Mouse (Mus musculus) limb, embryonic 12.5 days (tissue): ENCODE data around the gene Upp2. TPM values are rescaled to one million over a fixed set of nuclear protein-coding genes. Genes with fewer than 3 reads are reported as not detected.

ENCODE experiments used
- ATAC-seq: fragments of 200-750 bp; cut with Nextera tagmentation; 2 replicates; pipeline ENCODE4 v1.8.0; 2017; ENCODE audit warnings: low read depth, moderate TSS enrichment; ENCODE audit not compliant: insufficient number of reproducible peaks, insufficient read depth, low FRiP score, low TSS enrichment
- H3K27ac ChIP-seq: fragments of 300-500 bp; sonication (generic); 2 replicates; pipeline ENCODE4 v1.5.1; 2016; ENCODE audit warnings: mild to moderate bottlenecking, moderate library complexity
- H3K27me3 ChIP-seq: fragments of 300-500 bp; sonication (generic); 2 replicates; pipeline ENCODE4 v1.6.1; 2016; ENCODE audit warnings: mild to moderate bottlenecking, moderate library complexity
- H3K36me3 ChIP-seq: fragments of 300-500 bp; sonication (generic); 2 replicates; pipeline ENCODE4 v1.6.1; 2016; ENCODE audit warnings: mild to moderate bottlenecking, moderate library complexity
- H3K4me1 ChIP-seq: fragments of 300-500 bp; sonication (generic); replicated peaks from 2 replicates; pipeline ENCODE4 v1.6.1; 2016
- H3K4me2 ChIP-seq: fragments of 300-500 bp; sonication (generic); 2 replicates; pipeline ENCODE4 v1.6.1; 2016; ENCODE audit warnings: mild to moderate bottlenecking, moderate library complexity
- H3K4me3 ChIP-seq: fragments of 300-500 bp; sonication (generic); replicated peaks from 2 replicates; pipeline ENCODE4 v1.5.1; 2016; ENCODE audit warnings: mild to moderate bottlenecking
- H3K9ac ChIP-seq: fragments of 300-500 bp; sonication (generic); replicated peaks from 2 replicates; pipeline ENCODE4 v1.6.1; 2016; ENCODE audit warnings: mild to moderate bottlenecking, moderate library complexity
- H3K9me3 ChIP-seq: fragments of 300-500 bp; sonication (generic); 2 replicates; pipeline ENCODE4 v1.6.1; 2016; ENCODE audit warnings: mild to moderate bottlenecking, moderate library complexity
- WGBS: fragments of 180-500 bp; shearing (Covaris S2); methylation state at CpG from one replicate; pipeline ENCODE4 v1.1.7; 2016; 5-methylcytosine and 5-hydroxymethylcytosine counted together
- polyA plus RNA-seq: library from polyadenylated mRNA; unstranded; fragments of >200 nt; fragmentation: Nextera tagmentation; extraction: Ambion mirVana; gene quantifications from 2 replicates; pipeline ENCODE4 v1.2.1, GENCODE M21; 2016

Gene Upp2
- polyA plus RNA-seq, 1 experiment from 2014 or later = 10.4 TPM

DNA sequence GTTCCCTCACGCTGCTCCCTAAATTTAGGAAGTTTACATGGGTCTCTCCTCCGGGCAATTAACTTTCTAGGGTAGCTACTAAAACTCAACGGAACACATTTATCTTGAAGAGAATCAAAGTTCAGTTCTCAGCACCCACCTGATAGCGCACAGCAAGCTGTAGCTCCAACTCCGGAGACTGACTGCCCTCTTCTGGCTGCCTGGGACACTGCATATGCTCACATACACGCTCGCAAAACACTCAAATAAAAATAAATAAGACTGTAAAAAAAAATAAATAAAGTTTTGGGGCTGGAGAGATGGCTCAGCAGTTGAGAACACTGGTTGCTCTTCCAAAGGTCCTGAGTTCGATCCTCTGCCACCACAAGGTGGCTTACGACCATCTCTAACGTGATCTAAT is 90.8 kb downstream of the Upp2 start:
- H3K9ac ChIP-seq = no peak overlapping the region
- no peak for ATAC-seq
- 96% methylated on average over 10 of the region's 10 CpGs for WGBS

DNA sequence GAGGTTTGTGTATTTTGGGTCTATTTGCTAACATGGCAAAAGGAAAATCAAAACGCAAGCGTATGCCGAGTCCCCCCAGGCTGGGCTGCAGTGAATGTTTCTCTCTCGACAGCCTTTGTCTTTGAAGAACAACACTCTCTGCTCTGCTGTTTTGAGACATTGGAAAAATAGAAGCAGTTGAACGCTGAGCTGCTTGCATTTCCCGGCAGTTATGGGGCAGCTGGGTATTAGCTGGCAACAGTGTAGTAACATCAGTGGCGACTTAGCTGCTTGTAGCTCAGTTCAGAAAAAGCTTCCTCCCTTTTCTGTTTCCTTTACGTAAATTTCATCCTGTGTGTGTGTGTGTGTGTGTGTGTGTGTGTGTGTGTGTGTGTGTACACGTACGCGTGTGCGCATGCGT is 93.5 kb downstream of the Upp2 start:
- no peak for ATAC-seq
- H3K9ac ChIP-seq = 0 out of 2 replicates have a peak overlapping the region, but pooled peaks have one; percentile 8
- H3K4me3 ChIP-seq = no peak overlapping the region
- H3K4me1 ChIP-seq = peaks cover 16% of the 10 kb centered on the region
- 0 out of 2 replicates have a peak overlapping the region, but pooled peaks have one; percentile 53 for H3K27ac ChIP-seq
- H3K4me2 ChIP-seq = peak overlapping the region; percentile 33
- no peaks in the 10 kb centered on the region for H3K27me3 ChIP-seq
- no peaks in the 10 kb centered on the region for H3K9me3 ChIP-seq
- no peaks in the 10 kb centered on the region for H3K36me3 ChIP-seq
- 64% methylated on average over 13 of the region's 13 CpGs for WGBS

More for the DNA sequence above, 90.8 kb downstream of the Upp2 start:
- H3K4me3 ChIP-seq = no peak overlapping the region
- H3K9me3 ChIP-seq = no peaks in the 10 kb centered on the region
- H3K4me1 ChIP-seq = peaks cover 20% of the 10 kb centered on the region
- no peaks in the 10 kb centered on the region for H3K27me3 ChIP-seq
- no peak overlapping the region for H3K27ac ChIP-seq
- H3K36me3 ChIP-seq = no peaks in the 10 kb centered on the region
- H3K4me2 ChIP-seq = no peak overlapping the region

DNA sequence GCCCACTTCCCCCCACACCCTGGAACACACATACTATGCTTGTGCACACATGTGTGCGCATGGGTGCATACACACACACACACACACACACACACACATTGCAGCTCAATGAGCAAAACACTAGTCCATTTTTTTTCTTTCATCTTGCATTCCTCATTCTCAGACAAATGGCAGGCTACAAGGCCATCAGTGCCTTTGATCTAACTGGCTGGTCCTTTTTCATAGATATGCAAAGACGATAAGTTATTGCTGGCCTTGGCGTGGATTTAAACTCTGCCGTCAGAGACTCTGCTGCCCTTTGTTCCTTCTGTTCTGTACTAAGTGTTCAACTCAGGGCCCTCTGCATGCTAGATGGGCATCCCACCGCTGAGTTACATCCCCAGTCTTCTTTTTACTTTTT is 94.0 kb downstream of the Upp2 start:
- Histone ChIP-seq H3K4me1 (peaks cover 16% of the 10 kb centered on the region), H3K27me3 (no peaks in the 10 kb centered on the region), H3K4me2 (0 out of 2 replicates have a peak overlapping the region, but pooled peaks have one; percentile 33), H3K9ac (no peak overlapping the region), H3K36me3 (no peaks in the 10 kb centered on the region), H3K4me3 (no peak overlapping the region), H3K27ac (0 out of 2 replicates have a peak overlapping the region, but pooled peaks have one; percentile 53), H3K9me3 (no peaks in the 10 kb centered on the region)
- WGBS = 85% methylated on average over 5 of the region's 5 CpGs
- ATAC-seq = no peak

DNA sequence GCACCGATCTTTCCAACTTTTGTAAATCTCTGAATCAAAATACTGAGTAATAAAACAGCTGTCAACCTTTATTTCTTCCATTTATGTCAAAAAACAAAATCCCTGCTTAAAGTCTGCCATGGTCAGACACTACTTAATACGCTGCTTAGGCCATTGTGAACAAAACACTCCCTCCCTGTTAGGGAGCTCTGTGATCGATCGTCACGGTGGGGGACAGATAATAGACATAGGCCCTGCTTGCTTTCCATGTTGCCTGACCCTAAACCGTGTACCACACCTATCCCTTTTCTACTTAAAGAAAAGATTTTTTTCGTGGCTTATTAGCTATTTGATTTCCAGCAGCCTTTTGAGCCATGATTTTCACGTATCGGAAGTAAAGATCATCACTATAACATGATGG is 95.6 kb downstream of the Upp2 start:
- ATAC-seq = no peak
- Histone ChIP-seq H3K27me3 (no peaks in the 10 kb centered on the region), H3K4me1 (peaks cover 16% of the 10 kb centered on the region), H3K9me3 (no peaks in the 10 kb centered on the region), H3K36me3 (no peaks in the 10 kb centered on the region), H3K27ac (no peak overlapping the region), H3K4me3 (no peak overlapping the region), H3K4me2 (no peak overlapping the region), H3K9ac (no peak overlapping the region)
- WGBS = 93% methylated on average over 9 of the region's 9 CpGs

DNA sequence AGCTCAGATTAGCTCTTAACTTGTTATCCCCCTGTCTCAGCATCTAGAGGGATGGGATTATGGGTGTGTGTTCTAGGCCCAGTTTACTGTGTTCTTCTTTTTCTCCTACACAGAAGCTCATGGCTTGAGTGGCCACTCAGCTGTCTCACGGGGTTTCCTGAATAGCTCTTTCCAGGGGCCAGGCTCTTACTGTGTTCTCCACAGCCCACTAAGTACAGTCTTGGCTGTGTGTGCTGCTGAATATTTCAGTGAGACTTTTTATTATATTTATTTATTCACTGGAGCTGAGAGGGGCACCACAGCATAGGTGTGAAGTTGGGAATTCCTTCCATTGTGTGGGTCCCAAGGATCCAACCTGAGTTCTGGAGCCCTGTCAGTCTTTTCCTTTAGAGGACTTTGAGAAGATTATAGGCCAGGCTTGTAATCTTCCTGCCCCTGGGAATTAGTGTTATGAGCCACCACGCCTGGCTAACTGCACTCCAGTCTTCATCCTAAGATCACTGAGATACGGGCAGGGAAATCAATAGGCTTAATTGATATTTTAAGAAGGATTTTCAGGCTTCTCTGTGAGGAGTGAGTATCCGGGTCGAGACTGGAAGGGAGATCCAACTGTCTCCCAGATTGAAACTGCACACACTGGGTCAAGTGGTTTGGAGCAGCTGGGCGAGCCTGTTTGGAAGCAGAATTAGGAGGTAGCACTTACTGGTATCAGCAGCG is 96.5 kb downstream of the Upp2 start:
- 87% methylated on average over 7 of the region's 7 CpGs for WGBS
- ATAC-seq = no peak
- no peaks in the 10 kb centered on the region for H3K9me3 ChIP-seq
- H3K4me2 ChIP-seq = no peak overlapping the region
- no peaks in the 10 kb centered on the region for H3K27me3 ChIP-seq
- H3K27ac ChIP-seq = no peak overlapping the region
- H3K4me3 ChIP-seq = no peak overlapping the region
- H3K4me1 ChIP-seq = peaks cover 16% of the 10 kb centered on the region
- no peaks in the 10 kb centered on the region for H3K36me3 ChIP-seq
- H3K9ac ChIP-seq = no peak overlapping the region

DNA sequence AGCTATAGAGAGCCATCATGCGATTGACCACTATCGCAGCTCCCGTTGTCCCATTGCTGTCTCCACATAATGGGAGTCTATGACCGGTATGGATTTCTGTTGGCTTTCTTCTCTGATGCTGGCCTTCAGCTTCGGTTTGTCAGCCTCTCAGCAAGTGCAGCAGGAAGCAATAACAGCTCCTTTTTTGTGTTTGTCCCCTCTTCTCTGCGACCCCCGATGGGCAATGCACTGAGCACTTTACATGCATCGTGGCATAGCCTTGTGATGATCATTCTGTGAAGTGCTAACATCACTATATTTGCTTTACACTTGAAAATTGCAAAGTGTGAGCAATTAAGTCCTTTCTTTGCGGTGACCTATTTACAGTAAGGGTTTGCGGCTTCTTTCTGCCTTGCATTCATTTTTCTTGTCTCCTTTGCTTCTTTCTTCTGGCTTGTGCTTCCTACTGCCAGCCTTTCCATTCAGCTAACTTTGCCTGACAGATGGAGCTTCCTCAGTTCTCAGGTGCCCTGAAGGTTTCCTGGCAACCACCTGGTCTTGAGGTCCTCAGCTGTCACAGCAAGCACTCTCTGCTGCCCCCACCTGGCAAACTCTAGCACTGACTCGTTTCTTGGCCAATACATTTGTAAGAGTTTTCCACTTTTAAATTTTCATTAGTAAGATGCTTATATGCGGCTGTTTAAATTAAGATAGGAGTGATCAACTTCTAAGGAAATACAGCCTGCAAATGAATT is 98.2 kb downstream of the Upp2 start:
- 81% methylated on average over 12 of the region's 12 CpGs for WGBS
- peaks cover 10% of the 10 kb centered on the region; the same call in 1 of the 2 replicates for H3K4me1 ChIP-seq

DNA sequence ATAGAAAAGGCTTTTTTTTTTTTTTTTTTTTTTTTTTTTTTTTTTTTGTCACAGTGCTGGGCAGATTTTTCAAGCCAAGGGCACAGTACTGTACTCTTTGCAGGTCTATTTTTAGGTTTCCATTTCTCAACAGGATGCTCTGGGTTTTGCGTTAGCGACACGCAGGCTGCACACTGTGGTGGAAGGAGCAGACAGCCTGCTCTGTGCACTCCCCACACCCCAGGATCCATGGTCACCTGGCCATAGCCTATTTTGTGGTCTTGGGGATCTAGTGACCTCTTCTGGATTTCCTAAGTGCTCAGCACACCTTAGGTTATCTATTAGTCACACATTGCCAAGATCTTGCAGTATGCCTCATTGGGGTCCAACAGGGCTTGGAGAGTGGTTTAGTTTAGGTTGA is 100.2 kb downstream of the Upp2 start:
- ATAC-seq = no peak
- 81% methylated on average over 3 of the region's 3 CpGs for WGBS
- H3K9ac ChIP-seq = no peak overlapping the region
- H3K27me3 ChIP-seq = no peaks in the 10 kb centered on the region
- H3K36me3 ChIP-seq = no peaks in the 10 kb centered on the region
- no peak overlapping the region for H3K27ac ChIP-seq
- H3K4me1 ChIP-seq = no peaks in the 10 kb centered on the region
- H3K4me3 ChIP-seq = no peak overlapping the region
- no peak overlapping the region for H3K4me2 ChIP-seq
- H3K9me3 ChIP-seq = peaks cover 6% of the 10 kb centered on the region; the same call in 1 of the 2 replicates

More for the DNA sequence above, 98.2 kb downstream of the Upp2 start:
- H3K4me2 ChIP-seq = no peak overlapping the region
- no peaks in the 10 kb centered on the region for H3K9me3 ChIP-seq
- H3K27ac ChIP-seq = no peak overlapping the region
- no peak overlapping the region for H3K9ac ChIP-seq
- no peak overlapping the region for H3K4me3 ChIP-seq
- no peaks in the 10 kb centered on the region for H3K36me3 ChIP-seq
- H3K27me3 ChIP-seq = no peaks in the 10 kb centered on the region
- no peak for ATAC-seq

DNA sequence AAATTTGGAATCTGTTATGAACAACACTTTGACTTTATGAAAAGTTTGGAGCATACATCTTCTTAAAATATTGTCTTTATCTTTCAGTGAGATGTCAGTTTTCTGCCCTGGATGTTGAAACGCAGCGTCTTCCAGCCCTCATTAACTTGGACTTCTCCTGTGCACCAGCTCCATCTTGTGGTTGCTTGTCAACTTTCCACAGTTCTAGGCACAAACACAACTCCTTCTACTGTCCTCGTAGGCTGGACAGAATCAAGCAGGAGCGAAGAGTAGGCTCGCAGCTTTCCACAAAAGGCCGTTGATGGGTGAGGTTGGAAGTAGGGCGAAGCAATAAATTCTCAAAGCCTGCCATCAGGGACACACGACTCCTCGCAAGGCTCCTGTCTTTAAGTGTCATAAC is 100.9 kb downstream of the Upp2 start:
- no peak overlapping the region for H3K4me2 ChIP-seq
- H3K4me1 ChIP-seq = no peaks in the 10 kb centered on the region
- no peak overlapping the region for H3K27ac ChIP-seq
- H3K27me3 ChIP-seq = no peaks in the 10 kb centered on the region
- no peak for ATAC-seq
- H3K36me3 ChIP-seq = no peaks in the 10 kb centered on the region
- H3K9me3 ChIP-seq = peaks cover 6% of the 10 kb centered on the region; the same call in 1 of the 2 replicates
- no peak overlapping the region for H3K9ac ChIP-seq
- H3K4me3 ChIP-seq = no peak overlapping the region
- 48% methylated on average over 9 of the region's 9 CpGs for WGBS

DNA sequence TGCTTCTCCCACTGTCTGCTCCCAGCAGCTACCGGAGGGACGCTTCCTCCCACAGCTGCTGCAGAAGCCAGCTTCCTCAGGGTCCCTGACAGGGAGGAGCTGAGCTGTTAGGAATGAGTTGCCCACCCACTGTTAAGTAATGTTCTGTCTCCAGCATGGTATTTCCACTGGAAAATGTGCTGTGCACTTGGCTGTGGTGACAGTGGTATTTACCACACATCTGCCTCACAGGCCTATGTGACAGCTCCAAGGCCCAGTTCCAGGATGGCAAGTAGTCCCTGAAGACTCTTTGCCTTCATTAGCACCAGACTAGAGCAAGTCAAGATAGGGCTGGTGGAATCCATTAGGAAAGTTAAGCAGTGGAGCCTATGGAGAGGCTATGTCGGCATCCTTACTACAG is 102.0 kb downstream of the Upp2 start:
- Histone ChIP-seq H3K4me1 (no peaks in the 10 kb centered on the region), H3K27me3 (no peaks in the 10 kb centered on the region), H3K9me3 (peaks cover 6% of the 10 kb centered on the region; the same call in 1 of the 2 replicates), H3K4me2 (no peak overlapping the region), H3K4me3 (no peak overlapping the region), H3K9ac (no peak overlapping the region), H3K36me3 (no peaks in the 10 kb centered on the region), H3K27ac (no peak overlapping the region)
- WGBS = 87% methylated on average over 3 of the region's 3 CpGs
- no peak for ATAC-seq

DNA sequence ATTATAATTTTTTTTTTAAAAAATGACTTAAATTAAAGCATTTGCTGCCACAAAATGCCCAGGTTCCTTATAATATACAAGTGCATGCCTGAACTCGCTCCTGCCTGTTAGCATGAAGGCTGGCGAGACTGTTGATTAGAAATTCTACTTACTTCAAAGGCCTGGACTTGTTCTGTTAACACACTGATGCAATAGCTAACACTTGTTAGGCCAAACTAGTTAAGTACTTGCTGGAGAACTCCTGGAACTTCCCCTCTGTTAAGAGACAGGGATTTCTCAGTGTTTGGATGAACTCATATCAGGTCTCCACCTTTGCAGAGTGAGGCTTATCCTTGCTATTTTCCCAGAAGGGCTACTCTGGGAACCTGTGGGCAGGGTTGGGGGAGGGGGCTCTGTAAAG is 105.4 kb downstream of the Upp2 start:
- no peak overlapping the region for H3K27ac ChIP-seq
- WGBS = 85% methylated on average over 2 of the region's 2 CpGs
- no peak overlapping the region for H3K4me3 ChIP-seq
- H3K4me1 ChIP-seq = no peaks in the 10 kb centered on the region
- H3K9ac ChIP-seq = no peak overlapping the region
- ATAC-seq = no peak
- H3K4me2 ChIP-seq = no peak overlapping the region
- H3K9me3 ChIP-seq = peaks cover 6% of the 10 kb centered on the region; the same call in 1 of the 2 replicates
- no peaks in the 10 kb centered on the region for H3K36me3 ChIP-seq
- H3K27me3 ChIP-seq = no peaks in the 10 kb centered on the region

DNA sequence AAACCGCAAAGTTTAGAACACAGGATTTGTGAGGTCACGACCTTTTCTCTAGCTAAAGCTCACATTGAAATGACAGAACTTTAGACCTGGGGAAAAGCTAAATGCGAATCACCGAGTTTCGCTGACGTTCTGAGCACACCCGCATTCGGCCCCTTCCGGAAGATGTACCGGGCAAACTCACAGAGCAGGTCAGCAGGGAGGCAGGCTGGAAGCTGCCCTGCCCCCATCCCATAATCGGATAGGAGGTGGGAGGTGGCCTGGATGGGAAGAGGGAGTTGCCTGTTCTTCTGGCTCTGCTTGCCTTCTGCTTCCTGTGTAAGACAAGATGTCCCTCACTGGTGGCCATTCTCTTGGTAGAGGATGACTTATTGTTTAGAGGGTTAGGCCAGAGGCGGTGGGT is 112.9 kb downstream of the Upp2 start:
- no peaks in the 10 kb centered on the region for H3K36me3 ChIP-seq
- H3K4me3 ChIP-seq = no peak overlapping the region
- 80% methylated on average over 12 of the region's 12 CpGs for WGBS
- no peaks in the 10 kb centered on the region for H3K27me3 ChIP-seq
- H3K9ac ChIP-seq = no peak overlapping the region
- no peak overlapping the region for H3K27ac ChIP-seq
- H3K9me3 ChIP-seq = no peaks in the 10 kb centered on the region
- H3K4me1 ChIP-seq = no peaks in the 10 kb centered on the region
- no peak overlapping the region for H3K4me2 ChIP-seq
- 0 out of 2 replicates have a peak, but pooled peaks have one; percentile 52 for ATAC-seq
